Mouse (Mus musculus) embryo, embryonic 10.5 days (tissue): ENCODE data around the gene Foxe1.

ENCODE experiments used
- DNase-seq: peaks from one replicate; pipeline ENCODE4 v3.0.0-alpha.2; 2015; ENCODE audit warnings: low spot score

Gene Foxe1

GRCm38 (mm10) chr4:46347580-46348515, 4.4 kb downstream of the Foxe1 start:
- DNase-seq: peak; percentile 54

- peak; percentile 26 for DNase-seq
Measured at GRCm38 (mm10) chr4:46348897-46349296, 5.5 kb downstream of the Foxe1 start.

GRCm38 (mm10) chr4:46349530-46349929, 6.1 kb downstream of the Foxe1 start:
- DNase-seq: no peak

- no peak for DNase-seq
Measured at GRCm38 (mm10) chr4:46353045-46353444, 9.6 kb downstream of the Foxe1 start.

GRCm38 (mm10) chr4:46356351-46357133, 13.1 kb downstream of the Foxe1 start:
- peak; percentile 79 for DNase-seq

GRCm38 (mm10) chr4:46359539-46360253, 16.3 kb downstream of the Foxe1 start:
- DNase-seq: no peak

- DNase-seq: no peak
Measured at GRCm38 (mm10) chr4:46361258-46361657, 17.8 kb downstream of the Foxe1 start.

- no peak for DNase-seq
Measured at GRCm38 (mm10) chr4:46364360-46364759, 21.0 kb downstream of the Foxe1 start.

GRCm38 (mm10) chr4:46367487-46367959, 24.1 kb downstream of the Foxe1 start:
- no peak for DNase-seq

GRCm38 (mm10) chr4:46369070-46369469, 25.7 kb downstream of the Foxe1 start:
- DNase-seq: no peak

- DNase-seq: no peak
Measured at GRCm38 (mm10) chr4:46370406-46370805, 27.0 kb downstream of the Foxe1 start.

GRCm38 (mm10) chr4:46371030-46371429, 27.6 kb downstream of the Foxe1 start:
- peak; percentile 58 for DNase-seq

GRCm38 (mm10) chr4:46374455-46374854, 31.0 kb downstream of the Foxe1 start:
- DNase-seq: peak; percentile 52

- peak; percentile 85 for DNase-seq
Measured at GRCm38 (mm10) chr4:46374869-46375368, 31.5 kb downstream of the Foxe1 start.

- DNase-seq: no peak
Measured at GRCm38 (mm10) chr4:46388556-46388955, 45.1 kb downstream of the Foxe1 start.

GRCm38 (mm10) chr4:46389013-46389611, 45.7 kb downstream of the Foxe1 start, which contains the start of gene Trmo:
TSS of gene Trmo (minus strand) at chr4:46389437.
- peak; percentile 98 for DNase-seq

GRCm38 (mm10) chr4:46389612-46390341, 46.4 kb downstream of the Foxe1 start:
- DNase-seq: peak; percentile 81

GRCm38 (mm10) chr4:46390390-46390970, 47.1 kb downstream of the Foxe1 start:
- peak; percentile 95 for DNase-seq

- DNase-seq: no peak
Measured at GRCm38 (mm10) chr4:46394388-46394787, 51.0 kb downstream of the Foxe1 start.

GRCm38 (mm10) chr4:46395736-46396135, 52.3 kb downstream of the Foxe1 start:
- no peak for DNase-seq
